Mouse (Mus musculus): ENCODE results near the gene Cerk.
"Not testable (repeated sequence)": the region's sequence is repeated elsewhere in the genome, so short reads cannot be mapped to it uniquely, and the experiment has no call there.

Gene Cerk

DNA sequence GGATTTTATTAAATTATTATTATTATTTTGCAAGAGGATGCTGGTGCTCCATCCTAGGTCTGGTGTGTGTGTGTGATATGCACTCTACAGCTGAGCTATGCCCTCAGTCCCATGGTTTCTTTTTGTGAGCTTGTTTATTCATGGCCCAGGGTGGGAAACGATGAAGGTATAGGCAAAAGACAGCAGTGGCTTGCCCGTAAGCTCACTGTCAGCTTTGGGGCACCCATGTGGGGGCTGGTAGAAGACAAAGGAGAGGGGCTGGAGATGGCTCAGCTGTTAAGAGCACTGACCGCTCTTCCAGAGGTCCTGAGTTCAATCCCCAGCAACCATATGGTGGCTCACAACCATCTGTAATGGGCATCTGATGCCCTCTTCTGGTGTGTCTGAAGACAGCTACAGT is 4.6 kb downstream of the Cerk start:
- peak; percentile 91 for DNase-seq

GRCm38 (mm10) chr15:86180427-86180826 is 5.5 kb downstream of the Cerk start:
- DNase-seq, result peak; percentile 89

DNA sequence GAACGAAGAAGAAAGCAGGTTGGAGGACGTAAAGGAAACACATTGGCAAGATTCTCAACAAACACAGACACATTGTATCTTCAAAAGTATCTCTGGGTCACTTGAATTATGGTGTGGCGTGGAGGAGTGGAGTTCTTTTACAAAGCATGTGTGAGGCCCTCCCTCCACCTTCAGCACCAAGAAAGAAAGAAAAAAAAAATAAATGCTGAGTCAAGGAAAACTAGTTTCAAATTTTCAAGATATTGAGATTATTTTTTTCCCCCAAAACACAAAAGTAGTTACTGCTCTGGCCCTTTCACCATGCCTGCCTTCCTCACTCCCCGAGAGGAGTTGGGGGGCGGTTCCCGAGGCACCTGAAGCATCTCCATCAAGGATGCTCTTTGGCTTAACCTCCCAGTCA is 7.3 kb downstream of the Cerk start:
- DNase-seq, result no peak

DNA sequence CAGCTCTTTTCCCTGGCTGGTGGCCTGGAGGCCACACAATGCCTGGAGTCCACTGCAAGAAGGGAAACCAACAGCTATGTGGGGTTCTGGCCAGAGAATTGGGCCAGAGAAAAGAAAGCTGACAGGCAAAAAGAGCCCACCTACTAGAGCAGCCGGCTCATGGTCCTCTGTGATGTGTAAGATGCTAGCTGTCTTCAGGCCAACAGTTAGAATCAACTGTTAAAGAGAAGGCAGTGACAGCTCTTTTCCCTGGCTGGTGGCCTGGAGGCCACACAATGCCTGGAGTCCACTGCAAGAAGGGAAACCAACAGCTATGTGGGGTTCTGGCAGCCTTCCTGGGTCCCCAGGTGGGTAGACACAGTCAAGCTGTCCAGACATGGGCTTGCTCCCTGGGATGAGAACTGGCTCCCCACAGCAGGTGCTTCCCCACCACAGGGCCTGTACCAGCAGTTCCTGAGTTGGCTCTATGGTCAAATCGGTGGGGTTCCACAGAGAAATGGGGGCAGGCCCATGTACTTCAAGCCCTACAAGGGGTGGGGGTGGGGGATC is 8.2 kb downstream of the Cerk start:
- peak; percentile 95 for DNase-seq

DNA sequence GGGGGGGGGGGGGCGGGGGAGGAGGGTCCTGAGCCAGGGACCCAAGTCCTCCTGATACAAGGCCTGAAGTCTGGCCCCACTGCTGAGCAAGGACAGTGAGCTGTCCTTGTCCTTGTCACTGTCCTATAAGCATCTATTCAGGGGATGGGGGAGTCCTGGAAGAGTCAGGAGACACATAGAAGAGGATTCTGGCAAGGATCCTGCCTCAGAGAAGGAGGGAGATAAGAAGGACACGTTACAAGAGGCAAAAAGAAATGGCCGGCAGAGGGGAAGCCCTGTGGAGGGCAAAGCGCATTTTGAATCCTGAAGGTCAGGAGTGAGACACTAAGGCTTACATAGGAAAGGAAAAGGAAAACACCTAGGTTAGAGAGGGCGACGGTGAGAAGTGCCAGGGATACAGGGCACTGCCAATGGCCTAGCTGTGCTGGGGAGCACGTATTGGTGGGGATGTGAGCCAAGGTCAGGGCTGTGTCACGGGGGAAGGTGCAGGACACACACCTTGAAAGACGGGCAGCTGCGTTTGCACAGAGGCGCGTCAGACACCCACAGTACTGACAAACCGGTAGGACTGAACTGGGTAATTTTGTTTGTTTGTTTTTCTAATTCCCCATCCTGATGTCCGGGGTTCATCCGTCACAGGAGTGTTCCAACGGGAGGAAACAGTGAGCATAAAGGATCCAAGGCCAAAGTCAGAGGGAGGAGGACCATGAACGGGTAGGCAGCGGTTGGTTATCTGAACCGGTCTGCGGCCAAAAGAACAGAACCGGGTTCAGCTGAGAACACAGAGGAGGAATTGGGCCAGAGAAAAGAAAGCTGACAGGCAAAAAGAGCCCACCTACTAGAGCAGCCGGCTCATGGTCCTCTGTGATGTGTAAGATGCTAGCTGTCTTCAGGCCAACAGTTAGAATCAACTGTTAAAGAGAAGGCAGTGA is 8.9 kb downstream of the Cerk start:
- peak; percentile 95 for DNase-seq

GRCm38 (mm10) chr15:86176166-86176565 is 9.8 kb downstream of the Cerk start:
- no peak for DNase-seq

DNA sequence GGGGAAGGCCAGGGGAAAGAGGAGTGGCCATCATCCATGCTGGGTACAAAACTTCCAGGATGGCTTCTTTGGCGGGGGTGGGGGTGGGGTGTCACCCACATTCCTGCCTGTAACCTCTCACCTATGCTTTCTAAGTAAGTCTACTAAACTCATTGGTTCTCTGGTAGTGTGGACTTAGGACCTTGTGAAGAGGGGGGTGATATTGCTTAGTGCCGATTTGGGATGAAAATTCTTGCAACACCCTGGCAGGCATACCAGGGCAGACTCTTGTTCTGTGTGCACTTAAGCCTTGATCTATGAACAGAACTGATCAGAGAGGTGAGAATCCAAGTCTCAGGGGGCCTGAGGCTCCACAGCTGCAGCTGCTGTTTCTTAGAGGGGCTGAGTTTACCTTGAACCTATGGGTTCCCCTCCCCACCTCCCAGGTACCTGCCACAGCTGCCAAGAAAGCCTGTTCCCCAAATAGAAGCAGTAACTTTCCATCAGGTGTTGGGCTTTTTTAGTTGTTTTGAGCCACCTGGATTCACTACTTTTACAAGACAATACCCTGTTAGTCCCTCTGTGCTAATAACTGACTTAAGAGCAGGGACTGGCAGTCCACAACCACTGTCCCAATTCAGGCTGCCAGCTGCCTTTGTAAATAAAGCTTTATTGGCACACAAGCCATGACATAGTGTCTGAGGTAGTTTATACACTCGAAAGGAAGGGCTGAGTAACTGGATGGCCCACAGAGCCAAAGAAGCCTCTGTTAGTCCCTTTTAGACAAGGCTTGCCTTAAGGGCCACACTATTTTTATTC is 10.5 kb downstream of the Cerk start:
- DNase-seq, result no peak

GRCm38 (mm10) chr15:86173136-86173985 is 12.6 kb downstream of the Cerk start:
- peak; percentile 96 for DNase-seq

GRCm38 (mm10) chr15:86172526-86172925 is 13.4 kb downstream of the Cerk start:
- peak; percentile 96 for DNase-seq

DNA sequence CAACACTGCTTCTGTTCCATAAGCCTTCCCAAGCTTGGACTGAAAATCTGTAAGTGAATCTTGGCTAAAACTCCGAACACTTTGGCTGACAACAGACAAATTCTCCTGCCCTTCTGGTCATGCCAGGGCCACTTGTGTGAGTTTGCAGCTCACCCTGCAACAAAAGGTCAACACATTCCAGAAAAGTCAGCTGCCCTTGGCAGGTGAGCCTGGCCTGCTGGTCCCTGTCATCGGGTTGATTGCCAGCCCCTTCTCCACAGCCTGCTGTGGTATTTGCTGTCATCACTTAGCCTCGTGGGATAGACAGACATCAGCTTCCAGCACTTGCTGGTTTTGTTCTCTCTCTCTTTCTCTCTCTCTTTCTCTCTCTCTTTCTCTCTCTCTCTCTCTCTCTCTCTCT is 13.8 kb downstream of the Cerk start:
- peak; percentile 98 for DNase-seq

DNA sequence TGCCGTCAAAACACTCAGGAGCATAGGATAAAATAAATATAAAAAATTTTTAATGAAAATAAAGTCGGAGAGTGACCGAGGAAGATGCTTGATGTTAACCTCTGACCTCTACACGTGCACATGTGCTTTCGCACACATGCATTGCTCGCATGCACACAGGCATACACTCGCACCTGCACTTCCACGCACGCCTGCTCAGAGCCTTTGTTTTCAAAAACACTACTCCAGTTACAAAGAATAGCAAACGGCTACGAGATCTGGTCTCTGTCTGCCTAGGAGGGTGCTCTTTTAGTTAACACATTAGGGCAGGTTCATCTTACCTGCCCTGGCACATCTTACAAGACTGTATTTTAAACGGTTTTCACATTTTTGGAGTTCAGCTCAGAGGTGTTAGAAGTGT is 14.6 kb downstream of the Cerk start:
- DNase-seq, result no peak

DNA sequence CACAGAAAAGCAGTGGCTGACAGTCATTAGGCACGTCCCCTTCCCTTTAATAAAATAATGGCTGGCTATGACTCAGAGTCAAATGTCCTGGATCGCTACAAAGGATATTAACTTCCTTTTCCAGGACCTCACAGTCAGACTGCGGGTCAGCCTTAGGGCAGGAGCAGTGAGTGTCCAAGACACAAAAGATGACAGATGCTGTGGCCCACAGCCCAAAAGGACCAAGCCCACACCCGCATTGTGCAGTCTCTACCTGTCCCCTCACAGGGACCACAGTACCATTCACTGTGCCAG is 16.2 kb downstream of the Cerk start:
- peak; percentile 96 for DNase-seq

DNA sequence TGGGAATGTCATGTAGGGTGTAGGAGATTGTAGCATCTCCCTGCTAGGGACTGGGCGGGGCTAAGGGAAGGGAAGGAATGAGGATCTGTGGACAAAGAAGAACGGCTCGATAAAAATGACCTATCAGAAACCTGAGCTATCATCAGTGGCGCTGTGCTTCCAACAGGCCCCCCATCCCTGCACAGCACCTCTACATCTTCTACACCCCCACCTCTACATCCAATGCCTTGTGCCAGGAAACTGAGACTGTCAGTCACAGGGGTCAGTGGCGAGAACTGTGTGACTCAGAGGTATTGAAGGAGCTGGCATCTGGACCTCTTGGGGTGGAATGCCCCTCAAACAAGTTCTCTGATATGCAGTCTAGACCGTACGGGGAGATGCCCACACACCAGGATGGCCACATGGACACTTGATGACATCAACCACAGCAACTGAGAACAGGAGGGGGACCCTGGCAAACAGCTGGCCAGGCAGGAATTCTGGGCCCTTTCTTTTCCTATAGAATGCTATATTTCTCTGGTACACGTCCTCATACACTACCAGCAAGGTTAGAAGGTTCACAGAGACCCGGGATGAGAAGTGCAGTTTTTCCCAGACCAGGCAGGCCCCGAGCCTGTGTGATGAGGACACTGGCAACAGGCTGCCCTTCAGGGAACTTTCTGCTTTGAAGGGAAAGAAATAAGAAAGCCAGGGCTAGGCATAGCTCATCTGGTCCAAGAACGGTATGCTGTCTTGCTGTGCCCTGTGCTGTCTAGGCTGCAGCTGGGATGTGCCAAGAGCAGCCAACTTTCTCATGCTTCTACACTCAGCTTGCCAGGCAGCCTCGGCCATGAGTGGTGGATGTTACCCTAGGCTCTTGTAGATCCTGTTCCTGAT is 16.8 kb downstream of the Cerk start:
- DNase-seq, result peak; percentile 94

- peak; percentile 98 for DNase-seq
Observed at GRCm38 (mm10) chr15:86168505-86168867, 17.5 kb downstream of the Cerk start.

- peak; percentile 95 for DNase-seq
Observed at GRCm38 (mm10) chr15:86167787-86168504, 18.0 kb downstream of the Cerk start.

DNA sequence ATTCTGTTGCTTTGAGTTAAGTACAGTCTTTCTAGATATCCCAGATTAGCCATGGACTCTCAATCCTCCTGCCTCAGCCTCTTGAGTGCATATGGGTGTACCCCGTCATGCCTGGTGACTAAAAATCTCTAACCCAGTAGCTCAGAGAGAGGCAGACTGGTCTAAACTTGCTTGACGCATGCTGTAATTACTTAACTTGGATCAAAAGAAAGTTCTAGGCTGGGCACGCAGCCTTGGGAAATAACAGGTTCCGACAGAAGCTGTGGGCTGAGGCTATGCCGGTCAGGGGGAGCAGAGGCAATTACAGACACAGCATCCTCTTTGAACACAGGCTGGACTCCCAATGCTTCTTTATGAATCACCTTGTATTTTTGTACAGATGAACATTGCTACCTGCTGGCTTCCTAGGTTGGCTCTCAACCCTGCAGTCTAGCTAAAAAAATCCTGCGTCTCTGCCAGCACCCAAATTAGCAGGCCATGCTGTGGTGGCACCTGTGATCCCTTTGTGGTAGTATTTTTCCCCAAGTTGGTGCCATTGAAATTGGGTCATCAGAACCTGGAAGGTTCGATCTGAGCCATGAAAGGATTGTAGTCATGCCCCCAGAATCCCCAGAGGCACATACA is 18.8 kb downstream of the Cerk start:
- peak; percentile 90 for DNase-seq

DNA sequence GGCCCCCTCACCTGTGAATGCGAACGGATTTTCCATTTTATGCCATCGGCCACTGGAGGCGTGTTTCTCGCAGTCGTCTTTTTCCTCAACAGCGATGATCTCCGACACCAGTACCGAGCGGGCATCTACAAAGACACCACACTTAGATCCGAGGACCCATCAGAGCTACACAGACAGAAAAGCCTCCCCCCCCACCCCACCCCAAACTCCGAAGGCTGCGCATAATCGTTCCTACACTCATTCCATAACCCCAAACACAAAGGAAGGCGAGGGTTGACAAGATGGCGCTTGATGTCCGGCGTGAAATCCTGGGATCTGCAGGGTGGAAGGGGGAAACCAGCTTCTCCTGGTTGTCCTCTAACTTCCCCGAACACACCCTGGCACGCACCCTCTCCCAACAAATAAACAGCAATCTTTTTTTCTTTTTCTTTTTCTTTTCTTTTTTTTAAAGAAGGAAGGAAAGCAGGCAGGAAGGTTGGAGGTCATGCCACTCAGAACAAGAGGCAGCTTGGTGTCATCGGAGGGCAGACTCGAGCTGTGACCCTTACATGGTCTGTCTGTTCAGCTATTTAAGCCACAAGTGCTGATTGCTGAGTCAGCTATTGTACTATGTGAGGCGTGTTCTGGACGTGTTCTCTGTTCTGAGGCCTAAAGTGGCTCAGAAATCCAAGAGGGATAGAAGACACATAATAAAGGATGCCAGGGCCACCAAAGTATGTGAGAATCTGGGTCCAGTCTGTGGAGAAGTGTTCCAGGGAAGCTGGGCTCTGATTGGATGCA is 19.9 kb downstream of the Cerk start:
- peak; percentile 93 for DNase-seq

- DNase-seq, result peak; percentile 90
Observed at GRCm38 (mm10) chr15:86164718-86165345, 21.1 kb downstream of the Cerk start.

- not testable (repeated sequence) for DNase-seq
Observed at GRCm38 (mm10) chr15:86161800-86162199, 24.1 kb downstream of the Cerk start.

All from heart, adult 11 months (tissue).